Comparison of ENCODE assay signal across 8 mouse cellular contexts in the genomic region with DNA sequence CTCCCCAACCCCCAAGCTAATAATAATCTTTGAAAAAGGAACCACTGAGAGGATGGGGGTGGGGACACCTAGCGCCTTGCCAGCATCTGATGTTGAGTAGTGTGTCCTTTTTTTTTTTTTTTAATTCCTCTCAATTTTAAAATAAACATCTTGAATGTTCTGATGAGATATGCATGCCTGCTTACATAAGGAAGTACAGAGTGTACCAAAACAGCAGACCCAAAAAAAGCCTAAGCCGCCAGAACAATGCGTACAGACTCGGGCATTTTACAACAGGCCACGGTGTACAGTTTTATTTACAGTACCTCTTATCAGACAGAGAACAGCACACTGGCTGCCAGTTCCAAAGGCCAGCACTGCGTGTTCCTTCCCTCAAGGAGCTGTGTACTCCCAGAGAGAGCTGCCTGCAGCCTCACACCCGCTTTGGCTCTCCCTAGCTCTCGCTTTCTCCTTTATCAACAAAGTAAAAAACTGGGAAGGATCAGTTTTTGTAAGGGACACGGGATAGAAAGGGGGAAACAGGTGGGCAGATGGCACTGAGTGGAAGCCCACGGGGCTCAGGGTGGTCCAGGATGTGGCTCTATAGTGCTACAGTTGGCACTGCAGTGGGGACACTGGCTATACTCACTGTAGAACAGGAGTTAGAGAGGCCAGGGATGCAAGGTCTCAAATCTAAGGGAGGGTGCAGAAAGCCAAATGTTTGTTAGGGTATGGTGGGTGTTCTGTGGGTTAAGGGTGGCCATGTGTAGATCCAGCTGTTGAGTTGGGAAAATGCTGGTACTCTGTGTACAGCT.
DNase-seq lines count a peak whose midpoint lies in the region; ATAC-seq and TF ChIP-seq lines count a peak whose summit lies in the region.

No protein-coding gene starts in this region.

- WGBS in hindbrain, embryonic 10.5 days, result 79% methylated on average over 10 of the region's 10 CpGs
- WGBS in hindbrain, embryonic 12.5 days, result 77% methylated on average over 10 of the region's 10 CpGs
- WGBS in heart, embryonic 14.5 days, result 11% methylated on average over 10 of the region's 10 CpGs

- no peak for DNase-seq in hindbrain, embryonic 10.5 days (ENCODE audit: low spot score)
- DNase-seq in brain, embryonic 14.5 days (ENCODE audit: low read depth), result peak; percentile 52
- peak; percentile 78 to 86 for DNase-seq in layer of hippocampus, postnatal 36 days
- peak; percentile 97 for DNase-seq in lung, postnatal 25 days (ENCODE audit: low spot score)
- no peak for DNase-seq in retina, embryonic 14.5 days (ENCODE audit: low spot score)
- no peak for DNase-seq in cerebellum, postnatal 36 days

- no peak for TF ChIP-seq CTCF in brain, embryonic 14.5 days (IDR thresholded peaks at IDR 0.05; ENCODE audit: borderline replicate concordance, extremely low read depth, insufficient read depth, insufficient read length)

- TF ChIP-seq POLR2A in brain, embryonic 14.5 days (IDR thresholded peaks at IDR 0.05; ENCODE audit: borderline replicate concordance, extremely low read depth, insufficient read depth, insufficient read length, poor library complexity, severe bottlenecking), result no peak

- H3K36me3 ChIP-seq in hindbrain, embryonic 10.5 days, result peaks cover 16% of the 10 kb centered on the region
- no peaks in the 10 kb centered on the region for H3K36me3 ChIP-seq in hindbrain, embryonic 12.5 days
- no peaks in the 10 kb centered on the region for H3K36me3 ChIP-seq in heart, embryonic 14.5 days (ENCODE audit: control insufficient read depth, insufficient read depth, low read length)

- ATAC-seq in hindbrain, embryonic 12.5 days (ENCODE audit: low FRiP score), result no peak
- ATAC-seq in heart, embryonic 14.5 days (ENCODE audit: insufficient number of reproducible peaks, insufficient read depth, low FRiP score, low read depth), result peak; percentile 80

- no peaks in the 10 kb centered on the region for H3K9me3 ChIP-seq in hindbrain, embryonic 10.5 days
- H3K9me3 ChIP-seq in hindbrain, embryonic 12.5 days (replicated peaks), result no peaks in the 10 kb centered on the region
- no peaks in the 10 kb centered on the region for H3K9me3 ChIP-seq in heart, embryonic 14.5 days (ENCODE audit: control insufficient read depth, low read length)

- no peak overlapping the region for H3K4me2 ChIP-seq in hindbrain, embryonic 12.5 days (replicated peaks)
- H3K4me2 ChIP-seq in heart, embryonic 14.5 days (ENCODE audit: low read length), result peak overlapping the region; percentile 32

- H3K4me1 ChIP-seq in hindbrain, embryonic 10.5 days (replicated peaks), result peaks cover 51% of the 10 kb centered on the region
- H3K4me1 ChIP-seq in hindbrain, embryonic 12.5 days, result peaks cover 20% of the 10 kb centered on the region
- peaks cover 25 to 29% of the 10 kb centered on the region in 2 experiments for H3K4me1 ChIP-seq in heart, embryonic 14.5 days (ENCODE audit: control insufficient read depth in 2 of 2, insufficient read depth in 2 of 2, low read length in 2 of 2)

- no peaks in the 10 kb centered on the region for H3K27me3 ChIP-seq in hindbrain, embryonic 10.5 days (ENCODE audit: insufficient read depth, poor library complexity, severe bottlenecking)
- H3K27me3 ChIP-seq in hindbrain, embryonic 12.5 days, result no peaks in the 10 kb centered on the region
- H3K27me3 ChIP-seq in heart, embryonic 14.5 days (ENCODE audit: control insufficient read depth, insufficient read depth, low read length), result no peaks in the 10 kb centered on the region

- no peak overlapping the region for H3K4me3 ChIP-seq in hindbrain, embryonic 10.5 days
- H3K4me3 ChIP-seq in hindbrain, embryonic 12.5 days, result no peak overlapping the region
- no peak overlapping the region for H3K4me3 ChIP-seq in heart, embryonic 14.5 days (ENCODE audit: control insufficient read depth in 1 of 2, insufficient read depth in 1 of 2, low read depth in 1 of 2, low read length in 2 of 2)

- no peak overlapping the region for H3K9ac ChIP-seq in hindbrain, embryonic 12.5 days
- peak overlapping the region; percentile 61 for H3K9ac ChIP-seq in heart, embryonic 14.5 days (ENCODE audit: low read length)

- peak overlapping the region; percentile 75 for H3K27ac ChIP-seq in hindbrain, embryonic 10.5 days
- H3K27ac ChIP-seq in hindbrain, embryonic 12.5 days, result no peak overlapping the region
- peak overlapping the region; percentile 43 to 86 for H3K27ac ChIP-seq in heart, embryonic 14.5 days (replicated peaks in 1 of 2; ENCODE audit: control insufficient read depth in 1 of 2, insufficient read depth in 1 of 2, low read depth in 2 of 2, low read length in 2 of 2)

Comparison
In these comparisons a context has a peak if more than half of its experiments do, and no peak if none do; other contexts are left out.
1. DNase-seq: peak in brain, embryonic 14.5 days (single experiment), layer of hippocampus, postnatal 36 days (2 of 2) and lung, postnatal 25 days (single experiment); none in hindbrain, embryonic 10.5 days (single experiment), retina, embryonic 14.5 days (single experiment) and cerebellum, postnatal 36 days (0 of 2).